Mouse (Mus musculus) CH12.LX (cell line): ENCODE data around the gene Zfp800. TPM values are rescaled to one million over a fixed set of nuclear protein-coding genes. Genes with fewer than 3 reads are reported as not detected.

Experiments used
- DNase-seq: peaks from one replicate; pipeline ENCODE4 v3.0.0-alpha.2; 2013; ENCODE audit errors: extremely low read depth
- H3K27ac ChIP-seq: 2 replicates; pipeline ENCODE4 v1.5.1; 2012; ENCODE audit warnings: low read depth, mild to moderate bottlenecking, control low read depth, moderate library complexity; ENCODE audit not compliant: insufficient read depth
- H3K27me3 ChIP-seq: replicated peaks from 2 replicates; pipeline ENCODE3; 2012; ENCODE audit warnings: inconsistent platforms
- H3K36me3 ChIP-seq, 2 experiments: replicated peaks in 1 of 2; 2 replicates each; pipeline versions ENCODE3 to v1.6.1; 2012; ENCODE audit warnings: inconsistent platforms in 1 of 2, low read length in 1 of 2, mild to moderate bottlenecking in 1 of 2, mixed read lengths in 1 of 2, moderate library complexity in 1 of 2; ENCODE audit not compliant: control insufficient read depth in 1 of 2, insufficient read depth in 1 of 2
- H3K4me1 ChIP-seq, 2 experiments: 2 replicates each; pipeline ENCODE4 v1.6.1; 2012; ENCODE audit warnings: inconsistent platforms in 1 of 2, moderate library complexity in 1 of 2; ENCODE audit not compliant: insufficient read depth in 2 of 2, control insufficient read depth in 1 of 2
- H3K4me2 ChIP-seq: 2 replicates; pipeline ENCODE4 v1.6.1; 2012; ENCODE audit warnings: low read depth, mild to moderate bottlenecking, control low read depth; ENCODE audit not compliant: poor library complexity, insufficient read depth, severe bottlenecking
- H3K4me3 ChIP-seq, 3 experiments: fragments of 150-350 bp in 1 of 3; sonication (generic) in 1 of 3; replicated peaks in 1 of 3; 2 replicates each; pipeline versions ENCODE3 to v1.5.1; 2011 to 2012; ENCODE audit warnings: low read depth in 2 of 3, low read length in 2 of 3, mild to moderate bottlenecking in 2 of 3, moderate library complexity in 2 of 3, control low read depth in 1 of 3, improper control_type of control experiment in 1 of 3, inconsistent platforms in 1 of 3, mixed read lengths in 1 of 3; ENCODE audit not compliant: poor library complexity in 1 of 3
- H3K79me2 ChIP-seq: replicated peaks from 2 replicates; pipeline ENCODE4 v1.6.1; 2012; ENCODE audit warnings: mild to moderate bottlenecking, moderate library complexity; ENCODE audit not compliant: control insufficient read depth, poor library complexity, insufficient read depth, severe bottlenecking; ENCODE audit errors: extremely low read depth
- H3K9ac ChIP-seq: 2 replicates; pipeline ENCODE4 v1.6.1; 2012; ENCODE audit warnings: low read depth, mild to moderate bottlenecking, control low read depth, moderate library complexity; ENCODE audit not compliant: insufficient read depth
- H3K9me3 ChIP-seq: replicated peaks from 2 replicates; pipeline ENCODE3; 2012; ENCODE audit warnings: low read length, inconsistent platforms, mixed read lengths
- BHLHE40 ChIP-seq: IDR thresholded peaks from 2 replicates; pipeline ENCODE4 v1.6.1; 2011; ENCODE audit warnings: mild to moderate bottlenecking, low read depth, low read length, improper control_type of control experiment
- CTCF ChIP-seq, 2 experiments: IDR thresholded peaks in 1 of 2; conservative IDR thresholded peaks in 1 of 2; 2 replicates each; pipeline ENCODE4 v1.5.1; 2011 to 2012; ENCODE audit warnings: low read depth in 2 of 2, low read length in 2 of 2, improper control_type of control experiment in 1 of 2, inconsistent platforms in 1 of 2, mild to moderate bottlenecking in 1 of 2, moderate library complexity in 1 of 2
- E2F4 ChIP-seq: IDR thresholded peaks from 2 replicates; pipeline ENCODE4 v1.6.1; 2011; ENCODE audit warnings: low read depth, low read length, improper control_type of control experiment; ENCODE audit not compliant: insufficient replicate concordance
- ELF1 ChIP-seq: IDR thresholded peaks from 2 replicates; pipeline ENCODE4 v1.6.1; 2014; ENCODE audit warnings: low read depth, mild to moderate bottlenecking, inconsistent platforms, low read length, improper control_type of control experiment
- ETS1 ChIP-seq: conservative IDR thresholded peaks from 2 replicates; pipeline ENCODE4 v1.6.1; 2012; ENCODE audit warnings: low read depth, mild to moderate bottlenecking, inconsistent platforms, low read length, improper control_type of control experiment, moderate library complexity
- HCFC1 ChIP-seq: IDR thresholded peaks from 2 replicates; pipeline ENCODE4 v1.6.1; 2012; ENCODE audit warnings: low read depth, mild to moderate bottlenecking, inconsistent platforms, low read length, improper control_type of control experiment
- JUN ChIP-seq: IDR thresholded peaks from 2 replicates; pipeline ENCODE4 v1.6.1; 2011; ENCODE audit warnings: low read depth, mild to moderate bottlenecking, low read length, improper control_type of control experiment, moderate library complexity; ENCODE audit not compliant: insufficient read depth
- JUND ChIP-seq: conservative IDR thresholded peaks from 2 replicates; pipeline ENCODE4 v1.6.1; 2011; ENCODE audit warnings: low read depth, low read length, improper control_type of control experiment
- KAT2A ChIP-seq: IDR thresholded peaks from 2 replicates; pipeline ENCODE4 v1.6.1; 2012; ENCODE audit warnings: low read length, improper control_type of control experiment, inconsistent platforms; ENCODE audit not compliant: insufficient replicate concordance
- MXI1 ChIP-seq: IDR thresholded peaks from 2 replicates; pipeline ENCODE4 v1.6.1; 2011; ENCODE audit warnings: mild to moderate bottlenecking, low read depth, low read length, improper control_type of control experiment
- MYC ChIP-seq: IDR thresholded peaks from 2 replicates; pipeline ENCODE4 v1.6.1; 2011; ENCODE audit warnings: low read depth, mild to moderate bottlenecking, improper control_type of control experiment, low read length
- NELFE ChIP-seq: IDR thresholded peaks from 2 replicates; pipeline ENCODE4 v1.6.1; 2011; ENCODE audit warnings: low read depth, low read length, improper control_type of control experiment
- NRF1 ChIP-seq: IDR thresholded peaks from 2 replicates; pipeline ENCODE4 v1.6.1; 2014; ENCODE audit warnings: low read depth, mild to moderate bottlenecking, inconsistent platforms, low read length, improper control_type of control experiment, moderate library complexity
- POLR2A ChIP-seq: IDR thresholded peaks from 2 replicates; pipeline ENCODE4 v1.6.1; 2011; ENCODE audit warnings: low read depth, mild to moderate bottlenecking, improper control_type of control experiment, low read length
- POLR2AphosphoS2 ChIP-seq: IDR thresholded peaks from 2 replicates; pipeline ENCODE4 v1.6.1; 2011; ENCODE audit warnings: low read depth, low read length, improper control_type of control experiment
- RCOR1 ChIP-seq: conservative IDR thresholded peaks from 2 replicates; pipeline ENCODE4 v1.6.1; 2012; ENCODE audit warnings: low read depth, mild to moderate bottlenecking, inconsistent platforms, low read length, improper control_type of control experiment
- SIN3A ChIP-seq: IDR thresholded peaks from 2 replicates; pipeline ENCODE4 v1.6.1; 2012; ENCODE audit warnings: low read length, improper control_type of control experiment, inconsistent platforms
- SMC3 ChIP-seq: IDR thresholded peaks from 2 replicates; pipeline ENCODE4 v1.6.1; 2011; ENCODE audit warnings: low read depth, low read length, improper control_type of control experiment
- TBP ChIP-seq: conservative IDR thresholded peaks from 2 replicates; pipeline ENCODE4 v1.6.1; 2011; ENCODE audit warnings: low read depth, low read length, improper control_type of control experiment
- TCF12 ChIP-seq: IDR thresholded peaks from 2 replicates; pipeline ENCODE4 v1.6.1; 2014; ENCODE audit warnings: low read depth, mild to moderate bottlenecking, inconsistent platforms, low read length, improper control_type of control experiment
- USF2 ChIP-seq: conservative IDR thresholded peaks from 2 replicates; pipeline ENCODE4 v1.6.1; 2011; ENCODE audit warnings: low read depth, low read length, improper control_type of control experiment
- ZNF384 ChIP-seq: IDR thresholded peaks from 2 replicates; pipeline ENCODE4 v1.6.1; 2012; ENCODE audit warnings: low read depth, low read length, improper control_type of control experiment, inconsistent platforms
- dilution Hi-C: fragments of 300-500 bp; cut with MboI; formaldehyde crosslinking; loops from 2 replicates; pipeline ENCODE4 v1.14.3; 2020; ENCODE audit warnings: low sequenced_read_pairs; ENCODE audit not compliant: extremely low pct_unique_long_range_greater_than_20kb, extremely low pct_ligation_motif_present
- in situ Hi-C: fragments of 300-500 bp; cut with MboI; formaldehyde crosslinking; loops from 3 replicates; pipeline ENCODE4 v1.14.3; 2019; ENCODE audit warnings: low sequenced_read_pairs, low pct_ligation_motif_present, low pct_unique_long_range_greater_than_20kb, mixed read lengths
- polyA plus RNA-seq: library from polyadenylated mRNA; unstranded; fragments of >175 nt; gene quantifications from 2 replicates; pipeline ENCODE4 v1.2.1, GENCODE M21; 2012; ENCODE audit warnings: low read depth; ENCODE audit not compliant: insufficient read length
- total RNA-seq, 2 experiments: library from RNA; depleted of rRNA; stranded (reverse); fragments of 300-350 nt in 1 of 2; fragments of >200 nt in 1 of 2; gene quantifications; 2 replicates each; pipeline ENCODE4 v1.2.3; 2012 to 2014

Gene Zfp800
- total and polyA plus RNA-seq, 3 experiments = 19.1 to 49.5 (median 19.5) TPM

DNA sequence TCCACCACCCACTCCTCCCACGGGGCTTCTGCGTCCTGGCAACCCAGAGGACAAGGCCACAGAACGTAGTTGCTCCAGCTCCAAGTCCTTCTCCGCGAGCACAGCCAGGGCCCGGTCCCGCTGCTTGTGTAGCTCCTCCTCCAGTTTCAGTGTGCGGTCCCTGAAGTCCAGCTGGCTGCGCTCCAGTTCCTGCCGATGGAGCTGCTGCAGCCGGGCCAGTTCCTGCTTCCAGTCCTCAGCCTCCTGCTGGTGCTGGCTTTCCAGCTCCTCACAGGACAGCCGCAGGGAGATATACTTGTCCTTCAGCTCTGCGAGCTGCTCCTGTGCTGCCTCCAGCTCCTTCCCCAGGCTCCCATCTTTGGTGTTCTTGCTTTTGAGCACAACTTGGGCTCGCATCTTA lies 20.6 kb upstream of the Zfp800 start:
- H3K36me3 ChIP-seq = peaks cover 19 to 54% of the 10 kb centered on the region in 2 experiments
- in situ Hi-C loops = loop anchor here (25.0 kb wide), 1 partner anchor 594 kb away; no protein-coding TSS in a partner anchor
- dilution Hi-C loops = no loop called here
- no peak overlapping the region for H3K9ac ChIP-seq
- no peak overlapping the region for H3K4me3 ChIP-seq
- no peak overlapping the region for H3K4me2 ChIP-seq
- peaks cover 13 to 30% of the 10 kb centered on the region in 2 experiments for H3K4me1 ChIP-seq
- H3K9me3 ChIP-seq = no peaks in the 10 kb centered on the region
- no peak overlapping the region for H3K27ac ChIP-seq
- no peak for TF ChIP-seq RCOR1
- TF ChIP-seq POLR2A = no peak
- no peak for TF ChIP-seq HCFC1
- TF ChIP-seq JUND = no peak
- no peak for TF ChIP-seq MYC
- no peak for TF ChIP-seq KAT2A
- no peak for TF ChIP-seq NELFE
- TF ChIP-seq ZNF384 = no peak
- no peak for TF ChIP-seq ELF1
- no peak for TF ChIP-seq E2F4
- TF ChIP-seq SMC3 = no peak
- TF ChIP-seq CTCF (conservative IDR thresholded peaks at IDR 0.05 in 1 of 2, IDR thresholded peaks at IDR 0.05 in 1 of 2; ENCODE audit: low read depth in 2 of 2, low read length in 2 of 2) = no peak
- no peak for DNase-seq
- peaks cover 10% of the 10 kb centered on the region for H3K79me2 ChIP-seq
- H3K27me3 ChIP-seq = no peaks in the 10 kb centered on the region

DNA sequence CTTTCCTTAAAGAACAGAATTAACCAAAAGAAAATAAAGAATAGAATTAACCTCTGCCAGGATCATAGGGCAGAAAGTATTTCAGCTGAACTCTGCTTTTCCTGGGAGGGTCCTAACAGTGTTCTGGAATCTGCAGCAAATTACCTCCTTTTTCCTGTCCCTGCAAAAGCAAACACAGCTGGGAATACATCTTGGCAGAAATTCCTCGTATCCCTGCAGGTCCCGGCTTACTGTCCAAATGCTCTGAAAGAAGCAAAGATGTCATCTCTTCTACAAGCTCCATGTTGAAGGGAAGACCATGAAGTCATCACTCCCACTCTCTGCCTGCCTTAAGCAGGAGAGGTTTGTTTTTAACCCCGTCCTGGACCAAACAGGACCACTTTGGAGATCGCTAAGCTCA lies 19.2 kb upstream of the Zfp800 start:
- peaks cover 10% of the 10 kb centered on the region for H3K79me2 ChIP-seq
- no peak overlapping the region for H3K4me2 ChIP-seq
- H3K9me3 ChIP-seq = no peaks in the 10 kb centered on the region
- no peak for DNase-seq
- H3K27me3 ChIP-seq = no peaks in the 10 kb centered on the region
- no peak overlapping the region for H3K27ac ChIP-seq
- in situ Hi-C loops = loop anchor here (25.0 kb wide), 1 partner anchor 595 kb away; no protein-coding TSS in a partner anchor
- H3K4me3 ChIP-seq = no peak overlapping the region
- dilution Hi-C loops = no loop called here
- TF ChIP-seq ETS1 = no peak
- no peak for TF ChIP-seq USF2
- TF ChIP-seq NRF1 = no peak
- TF ChIP-seq SMC3 = no peak
- no peak for TF ChIP-seq TCF12
- TF ChIP-seq MXI1 = no peak
- TF ChIP-seq TBP = no peak
- TF ChIP-seq HCFC1 = no peak
- TF ChIP-seq POLR2AphosphoS2 = no peak
- no peak for TF ChIP-seq POLR2A
- no peak for TF ChIP-seq JUN
- no peak for TF ChIP-seq CTCF (conservative IDR thresholded peaks at IDR 0.05 in 1 of 2, IDR thresholded peaks at IDR 0.05 in 1 of 2; ENCODE audit: low read depth in 2 of 2, low read length in 2 of 2)
- TF ChIP-seq BHLHE40 = no peak
- TF ChIP-seq SIN3A = no peak
- TF ChIP-seq, all 38 proteins: peak for 0
- peaks cover 19 to 57% of the 10 kb centered on the region in 2 experiments for H3K36me3 ChIP-seq
- H3K9ac ChIP-seq = no peak overlapping the region
- peaks cover 9 to 19% of the 10 kb centered on the region in 2 experiments for H3K4me1 ChIP-seq
